Mouse (Mus musculus) T-cell, adult 66 days (primary cell): ENCODE results near the gene Acd. TPM values are rescaled to one million over a fixed set of nuclear protein-coding genes. Genes with fewer than 3 reads are reported as not detected.

Experiments
- total RNA-seq, 2 experiments: library from RNA; stranded (reverse); gene quantifications; 3 replicates in 1 of 2; 4 replicates in 1 of 2; pipeline ENCODE4 v1.2.4; 2023

The Acd gene
- 10 to 100 TPM; 45.6 to 47.8 TPM for total RNA-seq

GRCm38 (mm10) chr8:105700966-105701824, at the start of gene Acd, which contains the start of gene Pard6a:
TSS of gene Acd (minus strand) at chr8:105701102.
TSS of gene Pard6a (plus strand) at chr8:105701148.

GRCm38 (mm10) chr8:105707498-105708403, 6.8 kb upstream of the Acd start, which contains the start of the genes 4933405L10Rik and Enkd1:
TSS of gene 4933405L10Rik (plus strand) at chr8:105707655.
TSS of gene Enkd1 (minus strand) at chr8:105708210.

GRCm38 (mm10) chr8:105685796-105686308, 15.1 kb downstream of the Acd start, which contains the start of gene Carmil2:
TSS of gene Carmil2 (plus strand) at chr8:105686274.

Other genes starting within 250 kb of the Acd start
- 1 to 10 TPM in 1 of 2 experiments, not detected in 1; 2.2 TPM for gene Tppp3, start 229.6 kb downstream of the Acd start, total RNA-seq
- gene Zdhhc1, start 204.2 kb downstream of the Acd start, total RNA-seq = 1 to 10 TPM; 5.0 TPM
- not detected for gene Hsd11b2, start 182.3 kb downstream of the Acd start, total RNA-seq
- 10 to 100 TPM; 49.0 to 54.8 TPM for gene Atp6v0d1, start 135.1 kb downstream of the Acd start, total RNA-seq
- 10 to 100 TPM; 23.8 to 28.0 TPM for gene Ripor1, start 95.8 kb downstream of the Acd start, total RNA-seq
- gene Ctcf, start 64.5 kb downstream of the Acd start, total RNA-seq = 100 to 1,000 TPM; 148 to 161 TPM
- gene Agrp, start 63.7 kb downstream of the Acd start, total RNA-seq = under 1 TPM in 1 of 2 experiments, not detected in 1; 0.99 TPM
- gene Carmil2, start 14.8 kb downstream of the Acd start, total RNA-seq = 100 to 1,000 TPM; 131 to 138 TPM
- 10 to 100 TPM in 1 of 2 experiments, 1 to 10 TPM in 1; 4.9 to 11.4 TPM for gene Pard6a, start within 50 bp of the Acd start, total RNA-seq
- not detected for gene 4933405L10Rik, start 6.6 kb upstream of the Acd start, total RNA-seq
- 1 to 10 TPM; 4.2 to 4.6 TPM for gene Enkd1, start 7.1 kb upstream of the Acd start, total RNA-seq
- gene Gfod2, start 57.6 kb upstream of the Acd start, total RNA-seq = 10 to 100 TPM in 1 of 2 experiments, 1 to 10 TPM in 1; 7.2 to 10.5 TPM
- 10 to 100 TPM; 67.1 to 69.5 TPM for gene Ranbp10, start 126.2 kb upstream of the Acd start, total RNA-seq
- not detected for gene Tsnaxip1, start 126.6 kb upstream of the Acd start, total RNA-seq
- 10 to 100 TPM; 21.5 to 22.7 TPM for gene Cenpt, start 152.2 kb upstream of the Acd start, total RNA-seq
- gene Thap11, start 154.0 kb upstream of the Acd start, total RNA-seq = 10 to 100 TPM; 23.6 to 24.1 TPM
- gene Nutf2, start 159.5 kb upstream of the Acd start, total RNA-seq = 10 to 100 TPM; 20.8 to 35.3 TPM
- 10 to 100 TPM; 85.5 to 94.7 TPM for gene Edc4, start 179.8 kb upstream of the Acd start, total RNA-seq
- 1 to 10 TPM; 2.3 to 2.5 TPM for gene Nrn1l, start 192.5 kb upstream of the Acd start, total RNA-seq
- 10 to 100 TPM; 23.2 TPM for gene Pskh1, start 199.3 kb upstream of the Acd start, total RNA-seq
- gene Ctrl, start 232.8 kb upstream of the Acd start, total RNA-seq = 1 to 10 TPM in 1 of 2 experiments, not detected in 1; 2.9 TPM
- gene Psmb10, start 237.3 kb upstream of the Acd start, total RNA-seq = 100 to 1,000 TPM; 159 to 185 TPM
- under 1 TPM; 0.41 to 0.56 TPM for gene Lcat, start 242.3 kb upstream of the Acd start, total RNA-seq